Mouse (Mus musculus): ENCODE measurements around the gene Rpl18.

The Rpl18 gene

GRCm38 (mm10) chr7:45715090-45715708 is at the start of gene Rpl18:
TSS of gene Rpl18 (plus strand) at chr7:45715457.
- DNase-seq (ENCODE audit: low read depth in 2 of 2, low spot score in 2 of 2), result peak; percentile 90 to 92

GRCm38 (mm10) chr7:45666161-45666560 is 49.1 kb upstream of the Rpl18 start, which contains the start of gene Fut2:
TSS of gene Fut2 (minus strand) at chr7:45666394.
- DNase-seq (ENCODE audit: low read depth in 2 of 2, low spot score in 2 of 2), result no peak

- DNase-seq (ENCODE audit: low read depth in 2 of 2, low spot score in 2 of 2), result no peak
Observed at GRCm38 (mm10) chr7:45667761-45668160, 47.5 kb upstream of the Rpl18 start.

- DNase-seq (ENCODE audit: low read depth in 2 of 2, low spot score in 2 of 2), result no peak
Observed at GRCm38 (mm10) chr7:45668921-45669320, 46.3 kb upstream of the Rpl18 start.

GRCm38 (mm10) chr7:45677627-45678295 is 37.5 kb upstream of the Rpl18 start:
- no peak for DNase-seq (ENCODE audit: low read depth in 2 of 2, low spot score in 2 of 2)

GRCm38 (mm10) chr7:45678513-45678912 is 36.7 kb upstream of the Rpl18 start:
- DNase-seq (ENCODE audit: low read depth in 2 of 2, low spot score in 2 of 2), result no peak

GRCm38 (mm10) chr7:45679966-45680621 is 35.2 kb upstream of the Rpl18 start:
- no peak for DNase-seq (ENCODE audit: low read depth in 2 of 2, low spot score in 2 of 2)

- no peak for DNase-seq (ENCODE audit: low read depth in 2 of 2, low spot score in 2 of 2)
Observed at GRCm38 (mm10) chr7:45681046-45681736, 34.1 kb upstream of the Rpl18 start.

GRCm38 (mm10) chr7:45682144-45683126 is 32.8 kb upstream of the Rpl18 start:
- DNase-seq (ENCODE audit: low read depth in 2 of 2, low spot score in 2 of 2), result peak; percentile 69 to 79

GRCm38 (mm10) chr7:45683396-45684050 is 31.7 kb upstream of the Rpl18 start, which contains the start of gene Ntn5:
TSS of gene Ntn5 (plus strand) at chr7:45684022.
- peak in 1 of 2 experiments; percentile 30 for DNase-seq (ENCODE audit: low read depth in 2 of 2, low spot score in 2 of 2)

GRCm38 (mm10) chr7:45685811-45686210 is 29.4 kb upstream of the Rpl18 start:
- no peak for DNase-seq (ENCODE audit: low read depth in 2 of 2, low spot score in 2 of 2)

GRCm38 (mm10) chr7:45686841-45687240 is 28.4 kb upstream of the Rpl18 start:
- DNase-seq (ENCODE audit: low read depth in 2 of 2, low spot score in 2 of 2), result no peak

- DNase-seq (ENCODE audit: low read depth in 2 of 2, low spot score in 2 of 2), result no peak
Observed at GRCm38 (mm10) chr7:45689099-45689498, 26.2 kb upstream of the Rpl18 start.

GRCm38 (mm10) chr7:45689800-45690199 is 25.5 kb upstream of the Rpl18 start:
- DNase-seq (ENCODE audit: low read depth in 2 of 2, low spot score in 2 of 2), result no peak

GRCm38 (mm10) chr7:45692364-45692763 is 22.9 kb upstream of the Rpl18 start:
- no peak for DNase-seq (ENCODE audit: low read depth in 2 of 2, low spot score in 2 of 2)

- no peak for DNase-seq (ENCODE audit: low read depth in 2 of 2, low spot score in 2 of 2)
Observed at GRCm38 (mm10) chr7:45693921-45694591, 21.2 kb upstream of the Rpl18 start, which contains the start of gene Sec1. TSS of gene Sec1 (minus strand) at chr7:45694402.

- no peak for DNase-seq (ENCODE audit: low read depth in 2 of 2, low spot score in 2 of 2)
Observed at GRCm38 (mm10) chr7:45695098-45695497, 20.2 kb upstream of the Rpl18 start.

GRCm38 (mm10) chr7:45697894-45698293 is 17.4 kb upstream of the Rpl18 start:
- no peak for DNase-seq (ENCODE audit: low read depth in 2 of 2, low spot score in 2 of 2)

GRCm38 (mm10) chr7:45699523-45700141 is 15.6 kb upstream of the Rpl18 start, which contains the start of gene Car11:
TSS of gene Car11 (plus strand) at chr7:45699843.
- DNase-seq (ENCODE audit: low read depth in 2 of 2, low spot score in 2 of 2), result no peak
